Mouse (Mus musculus): ENCODE data around the gene Trhr2.

- TF ChIP-seq CTCF (IDR thresholded peaks at IDR 0.05; ENCODE audit: control insufficient read depth, insufficient read depth, low read length): no peak
- TF ChIP-seq POLR2A (IDR thresholded peaks at IDR 0.05; ENCODE audit: borderline replicate concordance, control insufficient read depth, low read depth, low read length): no peak
Measured at GRCm38 (mm10) chr8:122349357-122350297, 10.9 kb downstream of the Trhr2 start.
